ENCODE assay signal across 23 mouse cellular contexts in the genomic region with DNA sequence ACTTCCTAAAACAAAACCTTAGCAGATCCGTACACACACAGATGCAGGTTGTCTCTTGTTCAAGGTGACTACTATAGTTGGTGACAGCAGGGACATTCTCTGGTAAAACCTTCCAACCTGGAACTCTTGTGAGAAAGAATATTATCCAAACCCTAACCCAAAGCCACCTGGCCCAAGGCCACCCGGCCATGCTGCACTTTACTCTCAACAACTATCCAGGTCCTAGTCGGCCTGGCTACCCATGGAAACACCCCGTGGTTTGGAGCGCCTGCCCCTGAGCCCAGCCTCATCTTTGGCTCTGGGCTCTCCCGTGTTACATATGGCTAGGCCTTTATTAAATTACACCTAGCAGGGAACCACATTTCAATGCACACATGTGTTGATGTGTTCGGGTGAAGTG.
"Had no signal": no experiment of that assay in that cellular context is flagged by ENCODE, and none has a peak within 500 bp of the region (broad histone marks: within the 10 kb centered on the region; RNA-seq: fewer than 3 reads in every experiment).

No protein-coding gene starts in this region.

- H3K36me3 ChIP-seq: heart, embryonic 13.5 days; heart, embryonic 15.5 days; hindbrain, embryonic 13.5 days; hindbrain, embryonic 15.5 days; limb, embryonic 13.5 days; limb, embryonic 15.5 days; liver, embryonic 12.5 days had no signal

- H3K9ac ChIP-seq: heart, embryonic 13.5 days; heart, embryonic 15.5 days; hindbrain, embryonic 13.5 days; hindbrain, embryonic 15.5 days; limb, embryonic 13.5 days; limb, embryonic 15.5 days; liver, embryonic 12.5 days; liver, embryonic 14.5 days had no signal

- H3K9me3 ChIP-seq: heart, embryonic 13.5 days; heart, embryonic 15.5 days; hindbrain, embryonic 13.5 days; hindbrain, embryonic 15.5 days; limb, embryonic 13.5 days; limb, embryonic 15.5 days; liver, embryonic 12.5 days had no signal

- H3K4me2 ChIP-seq: heart, embryonic 11.5 days; heart, embryonic 13.5 days; heart, embryonic 15.5 days; hindbrain, embryonic 13.5 days; hindbrain, embryonic 15.5 days; limb, embryonic 13.5 days; limb, embryonic 15.5 days; liver, embryonic 12.5 days had no signal

- H3K4me1 ChIP-seq: hindbrain, embryonic 13.5 days; hindbrain, embryonic 15.5 days; limb, embryonic 13.5 days; liver, embryonic 12.5 days had no signal

- H3K27ac ChIP-seq: gastrocnemius, adult 2 months; heart, embryonic 13.5 days; heart, embryonic 15.5 days; hindbrain, embryonic 13.5 days; hindbrain, embryonic 15.5 days; hindbrain, postnatal 0 days; kidney, postnatal 0 days; limb, embryonic 13.5 days; limb, embryonic 15.5 days; liver, embryonic 12.5 days; liver, embryonic 14.5 days had no signal

- H3K4me3 ChIP-seq: gastrocnemius, adult 2 months; heart, embryonic 13.5 days; heart, embryonic 15.5 days; hindbrain, embryonic 13.5 days; hindbrain, embryonic 15.5 days; limb, embryonic 13.5 days; limb, embryonic 15.5 days; liver, embryonic 12.5 days had no signal

- H3K27me3 ChIP-seq: heart, embryonic 13.5 days; heart, embryonic 15.5 days; hindbrain, embryonic 13.5 days; hindbrain, embryonic 15.5 days; limb, embryonic 13.5 days; limb, embryonic 15.5 days; liver, embryonic 12.5 days had no signal

- DNase-seq: gastrocnemius, adult 2 months; gastrocnemius, postnatal 10 days; gastrocnemius, postnatal 25 days; heart, adult 18-20 months; heart, postnatal 14 days; heart, postnatal 36 days; layer of hippocampus, adult 9-11 months; layer of hippocampus, postnatal 36 days; left cerebral cortex, postnatal 4 days; lung, adult 18-20 months had no signal

- ATAC-seq: forebrain, embryonic 16.5 days; hindbrain, postnatal 0 days; intestine, embryonic 16.5 days; liver, embryonic 12.5 days had no signal
